Mouse (Mus musculus) liver, embryonic 16.5 days (tissue): ENCODE data around the gene Tmem52. TPM values are rescaled to one million over a fixed set of nuclear protein-coding genes. Genes with fewer than 3 reads are reported as not detected.
A peak's percentile ranks its signal among the peaks of the same experiment; 100 is the strongest.
"Not testable (repeated sequence)": the region's sequence is repeated elsewhere in the genome, so short reads cannot be mapped to it uniquely, and the experiment has no call there.

Experiments
- ATAC-seq: fragments of 200-750 bp; cut with Nextera tagmentation; 2 replicates; pipeline ENCODE4 v1.8.0; 2017; ENCODE audit warnings: low read depth, mild to moderate bottlenecking, moderate number of reproducible peaks, moderate library complexity
- H3K27ac ChIP-seq: fragments of 300-500 bp; sonication (generic); 2 replicates; pipeline ENCODE4 v1.5.1; 2014; ENCODE audit warnings: mild to moderate bottlenecking, low read length
- H3K27me3 ChIP-seq: fragments of 300-500 bp; sonication (generic); 2 replicates; pipeline ENCODE4 v1.6.1; 2014; ENCODE audit warnings: low read depth, low read length, mixed read lengths; ENCODE audit not compliant: control insufficient read depth, insufficient read depth
- H3K36me3 ChIP-seq: fragments of 300-500 bp; sonication (generic); 2 replicates; pipeline ENCODE4 v1.6.1; 2014; ENCODE audit warnings: mild to moderate bottlenecking; ENCODE audit not compliant: control insufficient read depth, insufficient read depth
- H3K4me1 ChIP-seq: fragments of 300-500 bp; sonication (generic); 2 replicates; pipeline ENCODE4 v1.6.1; 2014; ENCODE audit warnings: low read depth, low read length, mixed read lengths; ENCODE audit not compliant: control insufficient read depth
- H3K4me2 ChIP-seq: fragments of 300-500 bp; sonication (generic); 2 replicates; pipeline ENCODE4 v1.6.1; 2014; ENCODE audit warnings: low read depth, low read length, mixed read lengths
- H3K4me3 ChIP-seq: fragments of 300-500 bp; sonication (generic); 2 replicates; pipeline ENCODE4 v1.5.1; 2014; ENCODE audit warnings: low read depth, mild to moderate bottlenecking, low read length
- H3K9ac ChIP-seq: fragments of 300-500 bp; sonication (generic); 2 replicates; pipeline ENCODE4 v1.6.1; 2014; ENCODE audit warnings: low read depth, low read length
- H3K9me3 ChIP-seq: fragments of 300-500 bp; sonication (generic); replicated peaks from 2 replicates; pipeline ENCODE4 v1.6.1; 2016; ENCODE audit warnings: low read length; ENCODE audit not compliant: control insufficient read depth
- WGBS: fragments of 180-500 bp; shearing (Covaris S2); extraction: QIAGEN DNeasy Blood & Tissue Kit; methylation state at CpG from one replicate; pipeline ENCODE4 v1.1.7; 2014; ENCODE audit not compliant: insufficient replicate concordance; 5-methylcytosine and 5-hydroxymethylcytosine counted together
- polyA plus RNA-seq: library from polyadenylated mRNA; unstranded; fragments of >200 nt; fragmentation: Nextera tagmentation; extraction: Ambion mirVana; gene quantifications from 2 replicates; pipeline ENCODE4 v1.2.1, GENCODE M21; 2015

Tmem52 gene
- polyA plus RNA-seq, 1 experiment from 2014 or later = 0.64 TPM

GRCm38 (mm10) chr4:155469590-155470262, 812 bp downstream of the Tmem52 start:
- Histone ChIP-seq H3K9me3 (no peaks in the 10 kb centered on the region), H3K27ac (no peak overlapping the region), H3K9ac (no peak overlapping the region), H3K27me3 (peaks cover 3% of the 10 kb centered on the region; the same call in 1 of the 2 replicates), H3K4me3 (no peak overlapping the region), H3K4me2 (no peak overlapping the region; the same call in 1 of the 2 replicates), H3K4me1 (peaks cover 3% of the 10 kb centered on the region; the same call in 1 of the 2 replicates), H3K36me3 (no peaks in the 10 kb centered on the region)
- ATAC-seq = no peak
- WGBS = 67% methylated on average over 18 of the region's 18 CpGs

GRCm38 (mm10) chr4:155470263-155470953, 1.5 kb downstream of the Tmem52 start:
- Histone ChIP-seq H3K4me3 (no peak overlapping the region), H3K4me2 (no peak overlapping the region), H3K4me1 (peaks cover 3% of the 10 kb centered on the region; the same call in 1 of the 2 replicates), H3K27me3 (peaks cover 3% of the 10 kb centered on the region; the same call in 1 of the 2 replicates), H3K9me3 (no peaks in the 10 kb centered on the region), H3K9ac (no peak overlapping the region), H3K27ac (no peak overlapping the region), H3K36me3 (no peaks in the 10 kb centered on the region)
- no peak for ATAC-seq
- WGBS = 73% methylated on average over 16 of the region's 16 CpGs

DNA sequence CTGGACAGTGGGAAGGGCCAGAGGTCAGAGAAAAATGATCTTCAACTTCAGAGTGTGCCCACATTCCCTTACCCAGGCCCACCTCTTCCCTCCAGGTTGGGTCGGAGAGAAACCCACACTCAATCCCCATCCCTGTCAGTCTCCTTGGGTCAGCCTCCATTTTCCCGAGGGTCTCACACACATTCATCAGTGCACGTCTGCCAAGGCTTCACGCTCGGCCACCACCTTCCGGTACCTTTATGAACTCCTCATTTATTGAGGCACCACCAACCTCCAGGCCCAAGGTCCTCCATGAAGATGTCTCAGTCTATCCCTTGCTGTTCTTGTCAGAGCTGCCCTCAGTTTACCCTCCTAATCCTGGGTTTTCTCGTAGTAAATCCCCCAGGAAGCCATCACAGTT, 2.1 kb downstream of the Tmem52 start:
- peaks cover 3% of the 10 kb centered on the region; the same call in 1 of the 2 replicates for H3K27me3 ChIP-seq
- H3K4me1 ChIP-seq = peaks cover 3% of the 10 kb centered on the region; the same call in 1 of the 2 replicates
- no peaks in the 10 kb centered on the region for H3K9me3 ChIP-seq
- 64% methylated on average over 7 of the region's 7 CpGs for WGBS
- H3K4me3 ChIP-seq = no peak overlapping the region
- H3K4me2 ChIP-seq = no peak overlapping the region
- no peak overlapping the region for H3K9ac ChIP-seq
- H3K27ac ChIP-seq = no peak overlapping the region
- no peaks in the 10 kb centered on the region for H3K36me3 ChIP-seq
- ATAC-seq = no peak

DNA sequence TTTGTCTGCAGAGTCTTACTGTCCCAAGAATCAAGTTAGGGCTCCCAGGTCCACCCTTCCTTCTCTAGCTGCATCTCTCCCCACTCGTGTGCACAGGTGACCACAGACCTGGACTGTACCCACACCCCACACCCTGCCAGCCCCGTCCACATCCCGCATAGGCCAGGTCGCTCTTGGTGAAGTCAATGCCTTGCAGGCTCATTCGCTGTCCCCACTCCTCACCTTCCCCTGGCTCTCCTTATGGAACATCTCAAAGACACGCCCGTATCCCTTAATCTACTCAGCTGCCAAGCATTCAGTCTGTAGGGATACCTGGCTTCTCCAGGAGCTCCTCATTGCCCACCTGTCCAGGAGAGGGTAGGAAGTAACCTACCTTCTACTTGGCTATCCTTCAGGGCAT, 2.5 kb downstream of the Tmem52 start:
- H3K9ac ChIP-seq = no peak overlapping the region
- ATAC-seq = no peak
- no peak overlapping the region for H3K27ac ChIP-seq
- H3K36me3 ChIP-seq = no peaks in the 10 kb centered on the region
- no peaks in the 10 kb centered on the region for H3K9me3 ChIP-seq
- no peak overlapping the region for H3K4me2 ChIP-seq
- peaks cover 3% of the 10 kb centered on the region; the same call in 1 of the 2 replicates for H3K4me1 ChIP-seq
- H3K27me3 ChIP-seq = peaks cover 3% of the 10 kb centered on the region; the same call in 1 of the 2 replicates
- no peak overlapping the region for H3K4me3 ChIP-seq
- WGBS = 69% methylated on average over 7 of the region's 7 CpGs

DNA sequence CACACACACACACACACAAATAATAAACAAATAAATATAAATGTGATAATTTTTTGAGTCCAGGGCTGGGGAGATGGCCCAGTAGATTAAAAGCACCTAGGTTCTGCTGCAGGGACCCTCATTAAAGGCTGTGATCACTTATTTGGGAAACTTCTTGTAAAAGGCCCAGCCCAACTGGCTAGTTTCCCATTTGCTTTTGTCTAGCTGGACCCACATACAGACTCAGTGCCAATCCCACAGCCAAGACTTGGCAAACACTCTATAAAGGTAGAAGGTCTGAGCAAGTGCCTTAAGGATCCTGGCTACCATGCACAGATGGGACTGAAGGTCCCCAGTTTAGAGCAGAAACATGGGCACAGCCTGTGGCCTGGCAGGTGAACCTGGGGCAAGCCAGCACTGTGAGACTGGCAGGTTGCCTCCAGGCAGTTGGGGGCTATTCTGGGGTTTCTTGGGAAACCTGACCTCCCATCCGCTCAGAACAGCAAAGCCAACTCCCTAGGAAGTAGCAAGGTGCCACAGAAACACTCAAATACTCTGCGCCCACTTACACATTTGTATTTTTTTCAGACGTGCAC, 3.9 kb downstream of the Tmem52 start:
- H3K27me3 ChIP-seq = peaks cover 3% of the 10 kb centered on the region; the same call in 1 of the 2 replicates
- H3K4me2 ChIP-seq = no peak overlapping the region
- H3K27ac ChIP-seq = no peak overlapping the region
- ATAC-seq = no peak
- H3K4me3 ChIP-seq = no peak overlapping the region
- H3K4me1 ChIP-seq = peaks cover 3% of the 10 kb centered on the region; the same call in 1 of the 2 replicates
- no peak overlapping the region for H3K9ac ChIP-seq
- no peaks in the 10 kb centered on the region for H3K9me3 ChIP-seq
- no peaks in the 10 kb centered on the region for H3K36me3 ChIP-seq
- 44% methylated on average over 3 of the region's 3 CpGs for WGBS

GRCm38 (mm10) chr4:155473319-155473718, 4.4 kb downstream of the Tmem52 start:
- Histone ChIP-seq H3K9me3 (no peaks in the 10 kb centered on the region), H3K27ac (no peak overlapping the region), H3K9ac (no peak overlapping the region), H3K4me1 (peaks cover 3% of the 10 kb centered on the region; the same call in 1 of the 2 replicates), H3K27me3 (peaks cover 3% of the 10 kb centered on the region; the same call in 1 of the 2 replicates), H3K36me3 (no peaks in the 10 kb centered on the region), H3K4me3 (no peak overlapping the region), H3K4me2 (no peak overlapping the region)
- WGBS = 44% methylated on average over 5 of the region's 5 CpGs
- peak; percentile 67 for ATAC-seq

DNA sequence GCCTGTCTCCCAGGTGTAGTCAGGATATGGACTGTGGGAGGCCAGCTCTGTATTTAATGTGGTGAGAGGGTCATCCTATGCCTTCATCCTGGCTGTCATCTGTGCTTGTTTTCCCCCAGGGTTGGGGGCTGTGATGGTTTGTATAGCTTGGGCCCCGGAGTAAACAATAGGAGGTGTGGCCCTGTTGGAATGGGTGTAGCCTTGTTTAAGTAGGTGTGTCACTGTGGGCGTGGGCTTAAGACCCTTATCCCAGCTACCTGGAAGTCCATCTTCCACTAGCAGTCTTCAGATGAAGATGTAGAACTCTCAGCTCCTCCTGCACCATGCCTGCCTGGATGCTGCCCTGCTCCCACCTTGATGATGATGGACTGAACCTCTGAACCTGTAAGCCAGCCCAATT, 4.9 kb downstream of the Tmem52 start:
- 35% methylated on average over 2 of the region's 2 CpGs for WGBS
- H3K9me3 ChIP-seq, H3K4me2 ChIP-seq, H3K27ac ChIP-seq, H3K27me3 ChIP-seq, H3K4me1 ChIP-seq, ATAC-seq, H3K9ac ChIP-seq, H3K36me3 ChIP-seq, H3K4me3 ChIP-seq: not testable (repeated sequence)

- Histone ChIP-seq H3K27ac (no peak overlapping the region), H3K4me3 (peak overlapping the region; percentile 31), H3K9ac (no peak overlapping the region), H3K36me3 (no peaks in the 10 kb centered on the region), H3K4me1 (peaks cover 6% of the 10 kb centered on the region), H3K4me2 (peak overlapping the region; percentile 45), H3K9me3 (no peaks in the 10 kb centered on the region), H3K27me3 (no peaks in the 10 kb centered on the region)
- ATAC-seq = peak; percentile 67
- 16% methylated on average over 28 of the region's 28 CpGs for WGBS
Observed at GRCm38 (mm10) chr4:155481381-155482124, 12.6 kb downstream of the Tmem52 start.
